Mouse (Mus musculus) adrenal gland, postnatal 4 days (tissue): ENCODE results near the gene Gm42878. TPM values are rescaled to one million over a fixed set of nuclear protein-coding genes. Genes with fewer than 3 reads are reported as not detected.
"Not testable (repeated sequence)": the region's sequence is repeated elsewhere in the genome, so short reads cannot be mapped to it uniquely, and the experiment has no call there.

ENCODE experiments used
- DNase-seq, 2 experiments: peaks; one replicate each; pipeline ENCODE4 v3.0.0; 2021 to 2022; ENCODE audit warnings: low spot score in 2 of 2, mixed read lengths in 2 of 2
- total RNA-seq, 2 experiments: library from RNA; stranded (reverse); gene quantifications; 2 replicates each; pipeline ENCODE4 v1.2.3; 2021

The Gm42878 gene
- total RNA-seq, 2 experiments from 2014 or later, result not detected

DNA sequence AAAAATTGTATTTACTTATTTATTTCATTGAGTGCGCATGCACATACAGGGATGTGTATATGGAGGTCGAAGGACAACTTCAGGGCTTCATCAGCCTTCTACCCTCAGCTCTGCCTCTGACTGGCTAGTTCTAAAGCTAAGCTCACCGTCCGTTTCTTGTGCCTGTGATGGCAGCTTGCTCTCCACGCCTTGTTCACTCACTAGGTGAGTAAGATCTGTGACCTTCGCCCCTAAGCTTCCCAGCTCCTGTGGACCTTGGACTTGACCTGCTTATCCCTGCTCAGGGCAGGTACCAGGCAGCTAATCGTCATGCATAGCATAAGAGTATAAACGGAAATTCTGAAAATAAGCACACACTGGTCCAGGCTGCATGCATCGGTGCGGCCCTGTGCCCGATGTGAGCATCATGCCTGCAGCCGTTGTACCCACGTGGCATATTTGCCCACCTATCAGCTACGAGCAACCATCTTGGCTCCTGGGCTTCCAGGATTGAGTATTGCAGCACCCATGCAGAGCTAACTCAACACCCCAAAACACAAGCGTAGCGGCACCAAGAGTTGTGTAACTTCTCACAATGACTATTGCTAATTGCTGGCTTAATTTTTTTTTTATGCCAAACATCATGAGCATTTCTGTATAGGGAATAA is 20.9 kb upstream of the Gm42878 start:
- DNase-seq, result no peak

DNA sequence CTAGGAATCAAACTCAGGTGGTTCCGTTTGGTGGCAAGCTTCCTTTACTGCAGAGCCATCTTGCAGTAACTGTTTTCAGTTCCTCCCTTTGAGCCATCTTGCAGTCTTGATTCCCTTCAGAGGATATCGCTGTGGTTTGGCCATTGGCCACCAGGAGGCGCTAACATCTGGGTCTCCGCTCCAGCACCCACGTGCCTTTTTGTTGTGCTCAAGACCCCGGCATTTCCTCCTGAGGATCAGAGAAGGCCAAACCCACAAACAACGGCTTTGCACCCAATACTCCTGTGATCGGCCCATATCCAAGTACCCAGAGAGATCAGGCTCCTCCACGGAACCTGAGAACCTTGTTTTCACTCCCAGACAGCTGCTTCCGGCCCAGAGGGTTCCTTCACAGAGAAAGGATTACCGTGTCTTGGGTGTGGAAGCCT is 19.2 kb upstream of the Gm42878 start:
- DNase-seq, result peak; percentile 80

DNA sequence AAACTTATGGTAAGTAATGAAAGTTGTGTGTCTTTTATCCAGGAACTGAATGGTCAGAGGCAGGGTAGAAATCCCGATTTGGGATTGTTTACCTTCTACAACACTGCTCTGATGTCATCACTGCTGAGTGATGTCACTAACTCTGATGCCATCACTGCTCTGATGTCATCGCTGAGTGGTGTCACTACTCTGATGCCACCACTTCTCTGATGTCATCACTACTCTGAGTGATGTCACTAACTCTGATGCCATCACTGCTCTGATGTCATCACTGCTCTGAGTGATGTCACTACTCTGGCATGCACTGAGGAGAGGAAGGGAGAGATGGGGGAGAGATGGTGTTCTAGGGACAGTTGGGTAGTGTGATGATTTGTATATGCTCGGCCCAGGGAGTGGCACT is 17.2 kb upstream of the Gm42878 start:
- no peak for DNase-seq

DNA sequence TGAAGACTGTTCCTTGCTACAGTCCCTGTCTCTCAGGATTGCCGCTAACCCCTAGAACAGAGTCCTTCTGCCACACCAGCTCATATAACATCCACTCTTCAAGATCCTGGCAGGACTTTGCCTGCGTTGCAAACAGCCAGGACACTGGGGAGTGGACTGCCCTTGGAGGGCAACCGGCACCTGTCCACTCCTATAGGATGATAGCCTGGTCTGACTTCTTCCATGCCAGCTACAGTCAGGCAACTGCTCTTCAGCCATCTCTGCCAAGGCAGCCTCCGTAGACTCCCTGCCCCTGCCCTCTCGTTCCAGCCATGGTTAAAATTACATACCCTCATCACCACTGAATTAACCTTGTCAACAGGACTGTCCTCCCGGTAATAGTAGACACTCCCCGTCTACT is 3.9 kb upstream of the Gm42878 start:
- no peak for DNase-seq

DNA sequence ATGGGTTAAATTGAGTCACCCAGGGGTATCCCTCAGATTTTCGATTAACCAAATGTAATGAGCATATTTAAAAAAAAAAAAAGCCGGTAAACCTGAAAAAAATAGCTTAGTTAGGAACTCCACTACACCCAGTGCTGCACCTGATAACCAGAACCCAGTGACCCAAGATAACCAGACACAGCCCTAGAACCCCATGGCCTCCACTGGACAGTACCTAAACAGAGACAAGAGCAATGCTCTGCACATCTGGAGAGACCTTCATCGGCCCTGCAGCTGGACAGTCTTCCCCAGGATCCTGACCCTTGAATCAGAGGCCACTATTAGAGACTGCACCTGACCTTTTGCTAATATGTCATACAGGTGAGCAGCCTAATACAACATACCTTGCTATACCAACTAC is 1.8 kb upstream of the Gm42878 start:
- DNase-seq, result no peak

DNA sequence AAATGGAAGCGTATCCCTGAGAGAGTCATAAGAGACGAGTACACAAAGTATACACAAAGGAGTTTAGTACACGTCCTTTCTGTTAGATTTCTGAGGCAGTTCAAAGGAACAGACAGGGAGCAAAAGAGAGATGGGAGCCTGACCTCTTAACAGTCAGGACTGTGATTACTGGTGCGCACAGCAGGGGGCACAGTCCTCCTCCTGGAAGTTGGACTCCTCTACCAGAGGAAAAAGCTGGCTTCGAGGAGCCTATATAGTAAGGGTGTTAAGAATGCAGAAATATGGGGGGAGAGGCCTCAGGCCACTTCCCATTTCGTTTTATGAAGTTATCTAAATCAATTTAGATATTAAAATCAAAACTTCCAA is 1.2 kb upstream of the Gm42878 start:
- DNase-seq, result no peak

DNA sequence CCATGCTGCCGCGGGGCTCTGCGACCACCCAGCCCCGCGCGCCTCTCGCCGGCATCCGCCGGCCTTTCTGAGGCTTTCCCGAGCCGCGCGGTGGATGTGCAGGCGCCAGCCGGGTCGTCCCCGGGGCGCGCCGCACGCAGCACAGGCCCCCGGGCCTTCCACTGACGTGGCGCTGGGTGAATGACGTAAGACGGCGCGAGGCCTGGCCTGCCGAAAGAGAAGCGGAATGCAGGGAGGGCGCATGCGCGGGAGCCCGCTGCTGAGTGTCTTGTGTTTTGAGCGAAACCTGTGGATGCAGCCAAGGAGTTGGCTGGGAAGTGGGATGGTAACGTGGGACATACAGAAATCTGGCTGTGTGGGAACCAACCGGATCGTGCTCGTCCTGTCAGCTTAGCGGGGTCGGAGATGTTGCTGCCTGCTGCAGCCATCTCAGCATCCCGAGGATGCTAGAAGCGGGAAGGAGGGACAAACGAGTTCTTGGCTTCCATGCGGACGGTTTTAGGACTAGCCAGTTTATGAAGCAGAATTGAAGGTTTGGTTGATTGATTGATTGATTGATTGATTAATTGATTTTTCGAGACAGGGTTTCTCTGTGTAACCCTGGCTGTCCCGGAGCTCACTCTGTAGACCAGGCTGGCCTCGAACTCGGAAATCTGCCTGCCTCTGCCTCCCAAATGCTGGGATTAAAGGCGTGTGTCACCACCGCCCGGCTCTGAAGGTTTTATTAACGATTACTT is 679 bp upstream of the Gm42878 start, which contains the start of gene Mapkapk5:
Gene Mapkapk5, minus strand, starts transcription at position 113 of the 737 bp plus-strand sequence.
- peak; percentile 94 to 99 for DNase-seq

DNA sequence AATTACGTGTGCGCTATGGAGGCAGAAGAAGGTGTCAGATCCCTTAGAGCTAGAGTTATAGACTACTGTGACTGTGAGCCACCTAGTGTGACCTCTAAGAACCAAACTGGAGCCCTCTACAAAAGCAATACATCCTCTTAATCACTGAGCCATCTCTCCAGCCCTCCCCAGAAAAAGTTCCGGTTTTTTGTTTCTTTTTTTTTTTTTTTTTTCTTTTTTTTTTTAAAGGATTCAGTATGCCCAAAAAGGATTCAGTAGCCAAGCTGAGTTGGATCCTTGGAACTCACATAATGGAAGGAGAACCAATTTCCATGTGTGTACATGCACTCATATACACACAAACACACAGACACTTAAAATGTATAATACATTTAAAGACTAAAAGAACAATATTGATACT is 1.9 kb downstream of the Gm42878 start:
- DNase-seq, result no peak

DNA sequence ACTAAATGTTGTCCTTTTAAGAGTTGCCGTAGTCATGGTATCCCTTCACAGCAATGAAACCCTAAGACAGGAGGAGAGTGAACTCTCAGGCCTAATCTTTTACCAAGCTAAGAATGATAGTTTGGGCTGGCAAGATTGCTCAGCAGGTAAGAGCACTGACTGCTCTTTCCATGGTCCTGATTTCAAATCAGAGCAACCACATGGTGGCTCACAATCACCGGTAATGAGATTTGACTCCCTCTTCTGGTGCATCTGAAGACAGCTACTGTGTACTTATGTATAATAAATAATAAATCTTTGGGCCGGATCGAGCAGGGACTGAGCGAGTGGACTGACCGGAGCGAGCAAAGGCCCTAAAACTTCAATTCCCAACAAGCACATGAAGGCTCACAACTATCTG is 4.0 kb downstream of the Gm42878 start:
- no peak for DNase-seq

DNA sequence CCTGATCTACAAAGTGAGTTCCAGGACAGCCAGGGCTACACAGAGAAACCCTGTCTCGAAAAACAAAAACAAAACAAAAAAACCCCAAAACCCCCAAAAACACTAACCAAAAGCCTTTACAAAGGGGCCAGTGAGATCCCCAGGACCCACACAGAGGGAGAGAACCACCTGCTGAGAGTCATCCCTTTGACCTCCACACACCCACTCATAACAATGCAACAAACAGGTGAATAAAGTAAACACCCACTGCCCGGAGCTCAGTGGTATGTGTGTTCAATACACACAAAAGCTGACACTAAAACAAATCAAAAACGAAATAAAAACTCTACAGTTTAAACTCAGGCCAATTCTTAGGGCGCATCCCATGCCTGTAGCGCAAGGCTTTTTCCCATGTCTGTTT is 5.2 kb downstream of the Gm42878 start:
- no peak for DNase-seq

DNA sequence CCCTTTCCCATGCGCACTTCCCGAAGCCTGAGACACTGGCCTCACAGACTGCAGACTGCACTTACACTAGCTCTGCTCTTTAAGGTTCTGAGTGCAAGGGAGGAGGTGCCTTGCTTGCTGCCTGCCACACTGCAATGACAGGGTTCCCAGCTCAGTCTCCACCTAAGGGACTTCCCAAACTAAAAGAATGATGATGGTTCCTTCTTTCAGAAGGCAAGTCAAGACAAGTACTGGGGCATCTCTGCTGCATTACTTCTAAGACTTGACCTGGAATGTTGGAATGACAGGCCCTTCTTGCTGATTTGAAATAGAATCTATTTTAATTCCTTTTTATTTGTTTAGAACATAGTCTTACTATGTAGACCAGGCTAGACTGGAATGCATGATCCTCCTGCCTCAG is 7.7 kb downstream of the Gm42878 start:
- DNase-seq, result no peak

DNA sequence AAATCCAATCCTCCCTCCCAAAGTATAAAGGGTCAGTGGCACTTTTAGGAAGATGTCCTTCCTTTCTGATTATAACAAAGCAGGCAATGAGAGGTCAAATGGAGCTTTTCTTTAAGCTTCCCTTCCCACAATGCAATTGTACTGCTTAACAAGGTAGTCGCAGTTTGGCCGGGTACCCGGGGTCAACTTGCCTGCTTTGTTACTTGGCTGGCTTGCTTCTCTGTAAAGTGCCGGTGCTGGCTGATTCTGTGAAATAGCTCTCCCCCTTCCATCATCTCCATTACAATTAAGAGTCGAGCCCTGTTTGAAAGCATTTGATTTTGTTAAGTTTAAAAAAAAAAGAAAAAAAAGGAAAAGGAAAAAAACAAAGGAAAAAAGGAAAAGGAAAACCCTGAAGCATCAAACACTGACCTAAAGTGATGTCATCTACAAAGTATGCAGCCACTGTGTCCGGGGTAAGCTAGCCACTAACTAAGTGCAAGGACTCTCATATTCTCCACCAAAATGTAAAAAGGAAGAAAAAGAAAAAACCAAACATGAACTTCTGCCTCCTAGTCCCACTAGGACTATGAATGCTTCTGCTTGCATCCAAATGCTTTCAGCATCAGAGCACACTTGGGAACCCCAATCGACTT is 8.2 kb downstream of the Gm42878 start:
- no peak for DNase-seq

DNA sequence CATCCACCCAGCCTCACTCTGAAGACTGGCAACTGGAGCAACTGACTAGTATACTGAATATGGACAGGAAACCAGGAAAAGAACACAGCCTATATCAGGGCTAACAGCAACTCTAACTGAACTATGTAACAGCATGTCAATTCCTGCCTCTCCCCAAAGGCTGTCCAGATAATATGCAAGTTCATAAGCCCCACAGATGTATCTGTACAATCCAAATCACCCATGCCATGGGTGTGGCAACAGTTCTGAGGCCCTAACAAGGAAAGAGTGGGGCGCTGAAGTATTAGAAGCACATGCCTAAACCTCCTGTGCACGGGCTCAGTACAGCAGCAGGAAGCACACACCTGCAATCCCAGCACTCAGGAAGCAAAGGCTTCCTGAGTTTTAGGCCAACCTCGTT is 10.2 kb downstream of the Gm42878 start:
- no peak for DNase-seq

DNA sequence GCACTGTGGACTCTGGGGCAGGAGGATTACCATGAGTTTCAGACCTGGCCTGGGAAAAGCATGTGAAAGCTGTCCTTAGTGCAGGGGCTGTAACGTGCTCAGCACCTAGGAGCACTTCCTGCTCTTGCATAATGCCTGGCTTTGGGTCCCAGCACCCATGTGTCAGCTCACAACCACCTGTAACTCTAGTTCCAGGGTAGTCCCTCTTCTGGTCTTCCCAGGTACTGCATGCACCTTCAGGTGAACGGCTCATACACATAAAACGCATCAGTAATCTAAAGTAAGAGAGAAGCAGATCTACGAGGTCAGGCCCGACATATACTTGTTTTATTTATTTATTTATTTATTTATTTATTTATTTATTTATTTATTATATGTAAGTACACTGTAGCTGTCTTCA is 10.8 kb downstream of the Gm42878 start:
- no peak for DNase-seq

DNA sequence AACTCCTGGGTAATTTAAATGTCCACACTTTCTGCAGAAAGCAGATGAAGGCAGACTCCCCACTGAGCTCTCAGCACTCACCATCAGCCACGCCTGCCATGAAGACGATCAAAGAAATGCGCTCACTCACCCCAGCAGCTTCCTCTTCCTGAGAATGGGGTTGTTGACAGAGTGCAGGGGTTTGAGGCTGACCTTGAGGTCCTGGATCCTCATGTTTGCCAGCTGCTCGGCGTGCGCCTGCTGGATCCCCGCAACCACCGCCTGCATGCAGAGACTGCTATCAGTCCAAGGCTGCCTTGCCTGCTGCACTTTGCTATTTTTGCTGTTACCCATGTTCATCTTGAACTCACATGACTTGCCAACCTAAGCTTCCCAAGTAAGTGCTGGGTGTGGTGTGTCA is 18.3 kb downstream of the Gm42878 start:
- DNase-seq, result peak in 1 of 2 experiments; percentile 7

DNA sequence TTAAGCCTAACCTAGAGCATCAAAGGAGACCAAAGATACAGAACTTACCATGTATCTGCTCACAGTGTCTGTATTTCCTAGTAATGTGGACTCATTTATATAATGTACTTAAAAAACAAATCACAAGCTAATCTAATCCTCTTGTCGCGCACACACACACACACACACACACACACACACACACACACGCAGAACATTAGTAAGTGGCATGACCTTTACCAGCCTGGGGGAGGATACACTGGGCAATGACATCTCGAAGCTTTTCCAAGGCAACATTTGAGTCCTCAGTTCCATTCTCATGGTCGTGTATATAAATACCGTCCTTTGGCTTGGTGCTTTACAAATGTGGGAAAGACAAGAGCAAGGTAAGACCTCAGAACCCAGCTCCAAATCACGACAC is 18.8 kb downstream of the Gm42878 start:
- DNase-seq, result no peak

DNA sequence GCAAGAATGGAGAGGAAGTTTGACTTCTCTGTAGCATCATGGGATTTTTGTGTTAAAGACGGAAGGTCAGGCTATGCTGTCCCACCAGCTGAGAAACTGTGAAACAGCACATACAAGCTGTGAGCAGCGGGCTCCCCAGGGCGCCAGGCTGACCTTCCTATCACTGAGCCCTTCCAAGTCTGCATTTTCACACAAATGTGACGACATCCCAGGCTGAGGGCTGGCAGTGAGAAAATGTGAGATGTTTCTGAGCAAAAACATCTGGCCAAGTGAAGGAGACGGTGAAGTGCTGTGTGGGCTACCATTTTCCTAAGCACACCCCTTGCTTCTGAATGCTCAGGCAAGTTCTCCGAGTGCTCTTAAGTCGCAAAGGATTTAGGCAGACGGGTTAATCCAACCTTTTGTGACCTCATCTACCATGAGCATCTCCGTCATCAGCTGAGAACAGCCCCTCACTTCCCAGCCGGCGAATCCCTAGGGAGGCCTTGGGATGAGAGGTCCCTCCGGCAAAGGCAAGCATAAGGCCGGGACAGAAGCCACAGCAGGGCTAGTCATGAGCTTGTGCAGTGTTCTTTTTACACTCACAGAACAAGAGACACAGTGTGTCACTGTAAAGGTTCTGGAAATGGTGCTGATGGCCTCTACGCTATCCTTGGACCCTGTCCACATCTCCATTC is 19.4 kb downstream of the Gm42878 start:
- DNase-seq, result no peak

DNA sequence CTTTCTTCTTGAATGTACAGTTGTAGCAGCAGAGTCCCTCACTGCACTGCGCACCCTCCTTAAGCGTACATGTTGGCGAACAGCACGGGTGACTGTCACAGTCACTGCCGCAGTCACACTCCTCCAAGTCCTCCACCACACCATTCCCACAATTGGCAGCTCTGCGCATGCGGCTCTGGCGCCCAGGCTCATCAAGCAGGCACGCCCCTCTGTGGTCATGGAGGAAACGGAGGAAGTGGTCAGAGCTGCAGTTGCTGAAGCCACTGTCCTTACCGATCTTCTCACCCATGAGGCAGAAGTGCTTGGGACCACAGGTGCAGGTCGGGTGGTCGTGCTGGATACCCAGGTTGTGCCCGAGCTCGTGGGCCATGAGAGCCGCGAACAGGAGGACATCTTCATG is 25.5 kb downstream of the Gm42878 start:
- not testable (repeated sequence) for DNase-seq

DNA sequence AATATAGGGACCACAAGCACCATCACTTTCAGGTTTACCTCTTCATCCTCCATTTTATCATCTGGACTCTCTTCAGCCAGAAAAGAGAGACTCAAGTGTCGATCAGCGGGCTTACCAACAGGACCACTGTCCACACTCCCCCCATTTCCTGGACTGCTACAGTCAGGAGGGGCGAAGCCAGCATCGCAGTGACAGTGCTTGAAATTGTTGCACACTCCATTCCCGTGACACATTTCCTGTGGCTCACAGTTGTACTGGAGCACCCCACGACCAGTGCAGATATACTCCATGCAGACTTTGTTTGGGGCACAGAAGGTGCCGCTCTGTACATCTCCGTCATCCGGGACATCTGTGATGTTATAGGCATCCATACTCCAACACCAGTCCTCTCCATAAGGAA is 26.3 kb downstream of the Gm42878 start:
- no peak for DNase-seq

DNA sequence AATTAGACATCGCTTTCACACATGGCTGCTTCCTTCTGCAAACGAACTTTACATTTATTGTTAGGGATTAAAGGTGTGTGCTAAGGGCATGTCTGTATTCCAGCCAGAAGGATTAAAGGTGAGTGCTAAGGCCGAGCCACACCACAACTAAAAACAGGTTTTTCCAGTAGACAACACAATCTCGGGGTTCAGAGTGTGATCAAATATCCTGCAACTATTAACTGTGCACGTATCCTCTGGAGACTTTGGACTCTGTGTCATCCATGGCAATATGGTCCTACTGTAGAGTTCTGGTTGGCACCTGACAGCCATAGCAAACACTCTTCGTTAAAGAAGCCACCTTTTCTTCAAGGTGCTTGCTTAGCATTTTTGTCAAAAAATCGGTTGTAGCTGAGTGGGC is 35.3 kb downstream of the Gm42878 start:
- no peak for DNase-seq

DNA sequence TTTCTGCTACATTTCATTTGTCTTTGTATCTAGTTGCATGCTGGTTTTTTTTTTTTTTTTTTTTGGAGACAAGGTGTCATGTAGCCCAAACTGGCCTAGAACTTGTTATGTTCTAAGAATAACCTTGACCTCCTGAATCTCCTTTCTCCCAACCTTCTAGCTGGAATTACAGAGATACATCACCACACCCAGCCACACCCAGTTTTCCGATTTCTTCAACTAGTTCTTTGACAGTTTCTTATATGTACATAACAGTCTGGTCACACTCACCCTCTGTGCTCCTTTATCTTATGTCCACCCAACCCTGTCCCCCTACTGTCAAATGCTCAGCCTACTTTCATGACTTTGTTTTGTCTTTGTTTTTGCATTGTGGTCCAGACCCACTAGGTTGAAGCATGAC is 38.4 kb downstream of the Gm42878 start:
- no peak for DNase-seq

DNA sequence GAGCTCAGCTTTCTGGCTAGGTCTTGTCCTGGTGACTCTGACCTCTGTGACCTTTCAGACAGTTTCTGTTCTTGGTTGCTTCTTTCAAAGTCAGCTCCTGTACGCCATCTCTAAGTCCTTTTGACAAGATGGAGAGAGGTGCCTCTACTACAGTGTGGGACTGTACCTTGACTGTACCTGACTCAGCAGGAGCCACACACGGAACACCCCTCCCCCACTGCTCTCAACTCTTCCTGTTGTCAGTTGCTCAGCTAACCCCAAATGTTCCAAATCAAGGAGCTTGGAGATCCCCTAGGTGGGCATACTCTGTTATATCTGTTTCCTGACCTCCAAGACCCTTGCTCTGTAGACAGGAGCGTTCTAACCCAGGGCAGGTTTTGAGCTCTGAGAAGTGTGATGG is 42.1 kb downstream of the Gm42878 start, which contains the start of gene Adam1b:
Gene Adam1b, minus strand, starts transcription at position 205 of the 400 bp plus-strand sequence.
- DNase-seq, result no peak
